Mouse (Mus musculus): ENCODE data around the gene Klhl26. TPM values are rescaled to one million over a fixed set of nuclear protein-coding genes. Genes with fewer than 3 reads are reported as not detected.

Klhl26 gene
- polyA plus RNA-seq, 1 experiment from 2014 or later = 18.5 TPM

DNA sequence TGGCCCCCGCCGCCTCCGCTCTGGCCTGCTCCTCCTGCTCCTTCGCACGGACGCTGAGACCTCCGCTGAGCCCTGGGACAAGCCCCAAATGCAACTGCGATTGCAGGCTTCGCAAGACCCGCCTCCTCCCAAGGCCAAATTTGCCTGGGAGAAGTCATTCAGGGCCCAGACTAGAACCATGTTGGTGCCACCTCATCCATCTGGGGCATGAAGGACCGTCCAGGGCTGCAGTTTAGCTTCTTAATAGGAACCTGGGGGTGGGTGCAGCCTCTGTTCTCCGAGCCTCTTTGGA is 18.9 kb upstream of the Klhl26 start:
- WGBS = 6% methylated on average over 12 of the region's 12 CpGs
- Histone ChIP-seq H3K4me1 (peaks cover 36% of the 10 kb centered on the region), H3K27me3 (peaks cover 100% of the 10 kb centered on the region), H3K36me3 (no peaks in the 10 kb centered on the region), H3K4me2 (replicated peaks) (peak overlapping the region; percentile 18; the same call in 1 of the 2 replicates), H3K9me3 (no peaks in the 10 kb centered on the region), H3K4me3 (peak overlapping the region; percentile 5), H3K9ac (replicated peaks) (no peak overlapping the region; the same call in 1 of the 2 replicates), H3K27ac (replicated peaks) (no peak overlapping the region)
- ATAC-seq (ENCODE audit: low FRiP score, low read depth) = no peak

DNA sequence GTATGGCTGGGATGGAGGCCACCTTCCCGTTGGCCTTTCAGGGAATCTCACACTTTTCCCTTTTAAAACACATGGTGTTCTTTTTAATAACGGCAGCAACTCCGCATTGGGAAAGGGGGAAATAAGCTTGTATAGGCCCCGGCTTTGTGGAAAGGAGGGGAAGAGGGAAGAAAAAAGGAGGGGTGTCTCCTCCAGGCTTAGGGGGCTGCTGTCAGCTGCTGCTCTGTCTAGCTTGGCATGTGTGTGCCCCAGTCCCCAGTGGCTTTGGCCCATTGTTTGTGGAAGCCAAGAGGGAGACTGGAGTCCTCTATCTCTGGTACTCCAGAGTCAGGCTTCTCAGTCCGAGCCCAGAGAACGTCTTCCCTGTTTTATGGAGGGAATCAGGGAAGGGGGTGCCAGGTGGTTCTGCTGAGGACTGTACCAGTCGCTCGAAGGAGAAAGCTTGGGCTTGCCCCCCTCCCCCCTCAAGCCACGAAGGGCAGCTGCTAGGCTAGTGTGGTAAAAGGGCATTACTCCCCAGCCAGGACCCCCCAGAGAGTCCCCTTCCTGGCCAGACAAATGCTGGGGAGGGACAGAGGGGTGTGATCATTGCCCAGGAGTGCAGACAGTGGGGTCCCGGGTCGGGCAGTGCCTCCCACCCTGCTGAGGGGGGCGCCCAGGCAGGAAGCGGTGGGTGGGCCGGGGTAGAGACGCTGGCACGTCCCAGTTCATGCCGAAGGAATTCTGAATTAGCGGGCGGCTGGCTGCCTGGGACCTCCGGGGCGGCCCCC is 18.4 kb upstream of the Klhl26 start:
- H3K27ac ChIP-seq (replicated peaks) = no peak overlapping the region
- WGBS = 3% methylated on average over 21 of the region's 21 CpGs
- no peaks in the 10 kb centered on the region for H3K36me3 ChIP-seq
- H3K27me3 ChIP-seq = peaks cover 100% of the 10 kb centered on the region
- no peaks in the 10 kb centered on the region for H3K9me3 ChIP-seq
- H3K4me2 ChIP-seq (replicated peaks) = peak overlapping the region; percentile 18; the same call in 1 of the 2 replicates
- peak overlapping the region; percentile 5 for H3K4me3 ChIP-seq
- H3K4me1 ChIP-seq = peaks cover 35% of the 10 kb centered on the region
- no peak overlapping the region; the same call in 1 of the 2 replicates for H3K9ac ChIP-seq (replicated peaks)
- 0 out of 2 replicates have a peak, but pooled peaks have one; percentile 18 for ATAC-seq (ENCODE audit: low FRiP score, low read depth)

DNA sequence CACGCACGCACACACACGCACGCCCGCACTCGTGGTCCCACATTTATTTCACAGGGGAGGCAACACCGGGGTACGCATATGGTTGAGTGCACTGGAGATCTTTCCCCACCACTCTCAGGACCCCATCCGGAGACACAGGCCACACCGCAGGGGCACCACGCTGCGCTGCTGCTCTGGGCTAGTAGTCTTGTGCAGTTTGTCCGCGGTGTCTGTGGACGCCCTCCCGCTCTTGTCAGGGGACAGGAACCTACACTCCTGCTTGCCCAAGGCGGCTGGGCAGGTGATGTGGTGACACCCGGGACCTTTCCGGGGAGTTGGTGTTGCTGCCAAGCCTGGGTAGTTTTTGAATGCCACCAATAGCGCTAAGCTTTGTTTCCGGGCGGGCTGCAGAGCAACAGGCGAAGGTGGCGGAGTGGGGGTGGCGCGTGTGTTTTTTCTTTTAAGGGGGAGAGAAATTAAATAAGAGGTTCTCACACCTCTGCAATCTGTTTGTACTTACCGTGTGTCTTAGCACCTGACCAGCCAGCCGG is 17.7 kb upstream of the Klhl26 start:
- H3K27ac ChIP-seq (replicated peaks) = no peak overlapping the region
- peaks cover 100% of the 10 kb centered on the region for H3K27me3 ChIP-seq
- ATAC-seq (ENCODE audit: low FRiP score, low read depth) = no peak
- no peaks in the 10 kb centered on the region for H3K9me3 ChIP-seq
- H3K9ac ChIP-seq (replicated peaks) = no peak overlapping the region
- WGBS = 4% methylated on average over 28 of the region's 28 CpGs
- H3K36me3 ChIP-seq = no peaks in the 10 kb centered on the region
- 0 out of 2 replicates have a peak overlapping the region, but pooled peaks have one; percentile 52 for H3K4me2 ChIP-seq (replicated peaks)
- peaks cover 38% of the 10 kb centered on the region for H3K4me1 ChIP-seq
- peak overlapping the region; percentile 9; the same call in 1 of the 2 replicates for H3K4me3 ChIP-seq

DNA sequence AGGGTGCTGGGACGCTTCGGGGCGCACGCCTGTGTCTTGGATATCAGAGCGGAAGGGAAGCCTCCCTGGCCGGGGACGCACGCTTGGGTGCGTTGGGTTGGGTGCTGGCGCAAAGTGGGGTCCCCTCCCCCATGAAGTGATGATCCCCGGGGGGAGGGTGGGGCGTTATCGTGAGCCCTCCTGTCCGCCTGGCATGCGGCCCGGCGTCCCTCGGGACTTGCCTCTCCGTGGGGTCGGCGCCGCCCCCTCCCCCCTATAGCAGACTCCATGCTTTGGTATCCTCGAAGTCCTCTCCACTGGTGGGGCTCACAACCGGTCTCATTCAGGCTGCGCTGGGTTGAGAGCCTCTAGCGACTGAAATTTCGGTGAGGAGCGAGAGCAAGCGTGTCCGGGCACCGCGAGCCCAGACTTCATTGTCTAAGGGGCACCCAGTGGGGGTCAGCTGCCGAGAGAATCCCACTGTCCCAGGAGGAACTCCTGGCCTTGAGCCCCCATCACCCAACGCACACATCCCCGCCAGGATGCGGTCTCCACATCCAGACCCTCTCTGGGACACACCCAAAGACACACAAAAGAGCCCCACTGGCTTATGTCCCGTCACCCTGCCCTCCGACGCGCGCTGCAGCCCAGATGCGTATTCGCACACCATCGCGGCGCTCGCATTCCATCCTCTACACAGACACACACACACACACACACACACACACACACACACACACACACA is 17.1 kb upstream of the Klhl26 start:
- Histone ChIP-seq H3K4me1 (peaks cover 44% of the 10 kb centered on the region), H3K27me3 (peaks cover 100% of the 10 kb centered on the region), H3K4me2 (replicated peaks) (peak overlapping the region; percentile 52), H3K36me3 (no peaks in the 10 kb centered on the region), H3K9ac (replicated peaks) (no peak overlapping the region), H3K4me3 (peak overlapping the region; percentile 36; the same call in 1 of the 2 replicates), H3K9me3 (no peaks in the 10 kb centered on the region), H3K27ac (replicated peaks) (no peak overlapping the region)
- ATAC-seq (ENCODE audit: low FRiP score, low read depth) = no peak; the same call in 1 of the 2 replicates
- WGBS = under 1% methylated on average over 47 of the region's 47 CpGs

DNA sequence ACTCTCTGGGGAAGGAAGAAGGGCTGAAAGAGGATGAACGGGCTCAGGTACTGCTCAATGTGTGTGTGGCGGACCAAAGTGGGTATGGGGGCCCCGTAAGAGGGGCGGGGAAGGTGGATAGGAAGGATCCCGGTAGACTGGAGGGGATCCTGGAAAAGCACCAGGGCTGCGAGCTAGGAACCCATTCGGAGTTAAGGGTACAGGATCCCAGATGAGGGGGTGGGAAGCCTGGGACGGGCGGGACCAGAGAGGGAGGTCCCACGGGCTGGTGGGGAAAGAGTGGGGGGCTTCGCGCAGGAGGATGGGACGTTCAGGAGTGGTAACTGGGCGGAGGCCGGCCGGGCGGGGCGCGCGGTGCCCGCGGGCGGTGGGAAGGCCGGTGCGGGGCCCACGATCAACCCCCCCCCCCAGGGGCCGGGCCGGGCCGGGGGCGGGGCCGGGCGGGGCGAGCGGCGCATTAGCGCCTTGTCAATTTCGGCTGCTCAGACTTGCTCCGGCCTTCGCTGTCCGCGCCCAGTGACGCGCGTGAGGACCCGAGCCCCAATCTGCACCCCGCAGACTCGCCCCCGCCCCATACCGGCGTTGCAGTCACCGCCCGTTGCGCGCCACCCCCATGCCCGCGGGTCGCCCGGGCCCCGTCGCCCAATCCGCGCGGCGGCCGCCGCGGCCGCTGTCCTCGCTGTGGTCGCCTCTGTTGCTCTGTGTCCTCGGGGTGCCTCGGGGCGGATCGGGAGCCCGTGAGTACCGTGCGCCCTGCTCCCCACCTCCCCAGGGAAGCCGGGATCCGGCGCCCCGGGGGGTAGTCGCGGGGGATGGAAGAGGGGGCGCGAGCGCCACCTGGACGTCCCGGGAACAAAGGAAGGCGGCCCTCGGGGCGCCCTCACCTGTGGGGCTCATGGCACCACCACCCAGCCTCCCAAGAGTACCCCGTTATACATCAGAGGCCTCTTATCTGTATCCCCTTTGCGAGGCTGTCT is 16.2 kb upstream of the Klhl26 start, which contains the start of gene Crlf1:
Crlf1 (plus strand) TSS at position 495 of the 977 bp plus-strand sequence.
- Histone ChIP-seq H3K36me3 (no peaks in the 10 kb centered on the region), H3K4me2 (replicated peaks) (peak within 1 kb of the TSS; percentile 52), H3K27ac (replicated peaks) (no peak within 1 kb of the TSS), H3K9ac (replicated peaks) (peak within 1 kb of the TSS; percentile 7; the same call in 1 of the 2 replicates), H3K4me1 (peaks cover 52% of the 10 kb centered on the region), H3K27me3 (peaks cover 100% of the 10 kb centered on the region), H3K9me3 (no peaks in the 10 kb centered on the region), H3K4me3 (peak within 1 kb of the TSS; percentile 36)
- no peak for ATAC-seq (ENCODE audit: low FRiP score, low read depth)
- under 1% methylated on average over 70 of the region's 93 CpGs for WGBS

DNA sequence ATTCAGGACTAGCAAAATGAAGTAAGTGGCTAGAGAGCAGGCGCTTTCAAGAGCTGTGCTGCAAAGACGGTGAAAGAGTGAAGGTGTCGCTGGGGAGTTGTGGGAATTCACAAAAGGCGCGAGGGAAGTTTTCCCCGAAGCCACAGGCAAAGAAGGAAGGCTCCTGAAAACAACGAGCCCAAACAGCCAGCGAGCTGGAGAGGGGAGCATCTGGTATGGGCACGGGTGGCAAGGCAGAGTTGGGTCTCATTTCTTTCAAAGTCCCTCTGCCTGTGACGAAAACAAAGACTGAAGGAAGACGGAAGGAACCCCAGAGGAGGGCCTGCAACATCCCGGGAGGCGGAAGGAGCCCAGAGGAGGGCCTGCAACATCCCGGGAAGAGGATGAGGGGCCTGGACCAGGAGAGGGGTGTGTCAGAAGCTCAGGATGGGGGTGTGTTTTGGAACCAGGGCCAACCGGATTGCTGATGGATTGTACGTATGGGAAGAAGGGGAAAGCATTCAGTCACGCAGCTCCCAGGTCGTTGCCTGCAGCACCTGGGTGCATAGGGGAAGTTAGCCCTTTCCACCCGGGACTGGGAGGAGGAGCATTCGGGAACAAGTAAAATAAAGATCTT is 14.2 kb upstream of the Klhl26 start:
- no peak overlapping the region for H3K9ac ChIP-seq (replicated peaks)
- WGBS = under 1% methylated on average over 20 of the region's 20 CpGs

DNA sequence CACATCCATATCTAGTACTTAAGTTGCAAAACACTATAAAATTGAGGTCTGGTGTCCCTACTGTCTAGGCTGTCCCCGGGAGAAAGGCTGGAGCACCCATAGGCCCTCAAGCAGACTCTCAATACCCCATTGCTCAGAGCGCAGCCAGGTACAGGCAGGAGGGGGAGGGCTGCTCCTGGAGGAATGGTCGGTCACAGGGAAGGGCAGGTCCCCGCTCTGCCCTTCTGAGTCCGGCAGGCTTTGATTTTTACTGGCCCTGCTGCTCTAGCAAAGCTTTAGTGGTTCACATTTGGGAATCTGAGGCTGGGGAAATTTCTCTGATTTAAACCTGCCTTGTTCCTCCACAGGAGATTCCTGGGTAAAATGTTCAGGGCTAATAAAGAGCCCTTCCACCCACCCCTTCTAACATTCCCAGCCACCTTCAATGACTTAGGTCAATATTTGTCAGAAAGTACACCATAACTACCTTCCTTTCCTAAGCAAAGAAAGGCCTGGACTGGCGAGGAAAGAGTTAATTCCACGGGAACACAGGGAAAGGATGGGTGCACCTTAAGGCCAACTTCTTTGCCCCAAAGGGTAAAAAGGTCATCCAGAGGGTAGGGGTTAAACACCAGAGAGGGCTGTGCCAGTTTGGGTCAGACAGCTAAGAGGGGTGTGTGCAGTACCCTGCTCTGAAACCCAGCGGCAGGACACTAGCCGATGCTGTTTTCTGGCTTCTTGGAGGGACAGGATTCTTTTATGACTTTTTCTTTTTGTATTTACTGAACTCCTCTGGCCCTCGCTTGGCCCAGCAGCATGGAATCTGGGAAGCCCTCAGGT is 13.5 kb upstream of the Klhl26 start:
- ATAC-seq (ENCODE audit: low FRiP score, low read depth) = no peak
- no peak overlapping the region for H3K4me3 ChIP-seq
- peaks cover 100% of the 10 kb centered on the region for H3K27me3 ChIP-seq
- no peaks in the 10 kb centered on the region for H3K9me3 ChIP-seq
- WGBS = 5% methylated on average over 10 of the region's 10 CpGs
- no peak overlapping the region for H3K27ac ChIP-seq (replicated peaks)
- H3K4me1 ChIP-seq = peaks cover 58% of the 10 kb centered on the region
- no peak overlapping the region for H3K9ac ChIP-seq (replicated peaks)
- no peak overlapping the region; the same call in 1 of the 2 replicates for H3K4me2 ChIP-seq (replicated peaks)
- no peaks in the 10 kb centered on the region for H3K36me3 ChIP-seq

More for the DNA sequence above, 14.2 kb upstream of the Klhl26 start:
- Histone ChIP-seq H3K36me3 (no peaks in the 10 kb centered on the region), H3K27me3 (peaks cover 100% of the 10 kb centered on the region), H3K9me3 (no peaks in the 10 kb centered on the region), H3K27ac (replicated peaks) (no peak overlapping the region), H3K4me1 (peaks cover 64% of the 10 kb centered on the region), H3K4me3 (0 out of 2 replicates have a peak overlapping the region, but pooled peaks have one; percentile 4), H3K4me2 (replicated peaks) (0 out of 2 replicates have a peak overlapping the region, but pooled peaks have one; percentile 2)
- no peak for ATAC-seq (ENCODE audit: low FRiP score, low read depth)

DNA sequence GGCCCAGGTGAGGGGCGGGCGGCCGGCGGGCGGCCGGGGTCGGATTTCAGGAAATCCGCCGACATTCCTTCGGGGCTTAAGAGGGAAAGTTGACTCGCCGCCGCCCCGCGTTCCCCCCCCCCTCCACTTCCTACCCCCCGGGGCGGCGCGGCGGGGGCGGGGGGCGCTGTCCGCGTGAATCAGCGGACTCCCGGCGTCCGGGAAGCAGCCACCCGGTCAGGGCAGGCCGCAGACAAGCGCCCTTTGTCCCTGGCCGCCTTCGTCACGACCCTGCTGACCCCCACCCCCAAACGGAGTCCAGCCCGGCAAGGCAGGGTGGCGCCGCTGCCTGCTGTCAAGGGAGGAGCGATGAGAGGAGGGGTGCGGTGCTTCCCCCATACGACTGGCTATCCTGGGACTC is 12.8 kb upstream of the Klhl26 start:
- ATAC-seq (ENCODE audit: low FRiP score, low read depth) = no peak

DNA sequence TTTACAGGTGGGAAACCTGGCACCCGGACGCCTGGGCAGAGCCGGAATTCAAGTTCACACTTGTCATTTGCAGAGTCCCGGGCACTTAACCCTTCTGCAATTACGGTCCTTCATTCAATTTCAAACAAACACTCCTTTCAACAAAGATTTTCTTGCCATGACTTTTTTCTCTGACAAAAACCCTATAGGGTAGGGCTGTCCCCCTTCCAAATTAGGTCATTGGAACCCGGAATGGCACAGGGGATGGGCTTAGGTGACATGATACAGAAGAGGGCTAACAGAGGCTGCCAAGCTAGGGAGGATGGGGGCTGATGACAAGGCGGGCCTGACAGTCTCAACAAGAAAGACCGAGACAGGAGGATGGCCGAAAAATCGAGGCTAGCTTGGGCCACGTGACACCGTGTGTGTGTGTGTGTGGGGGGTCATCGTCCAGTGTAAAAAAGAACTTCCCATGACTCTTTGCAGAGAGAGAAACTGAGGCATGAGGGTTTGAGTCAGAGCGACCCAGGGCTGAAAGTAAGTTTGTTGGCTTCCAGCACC is 12.2 kb upstream of the Klhl26 start:
- H3K4me1 ChIP-seq = peaks cover 45% of the 10 kb centered on the region

More for the DNA sequence above, 12.8 kb upstream of the Klhl26 start:
- no peaks in the 10 kb centered on the region for H3K36me3 ChIP-seq
- peak overlapping the region; percentile 43 for H3K4me2 ChIP-seq (replicated peaks)
- WGBS = 1% methylated on average over 31 of the region's 41 CpGs
- H3K4me1 ChIP-seq = peaks cover 51% of the 10 kb centered on the region
- H3K9me3 ChIP-seq = no peaks in the 10 kb centered on the region
- H3K4me3 ChIP-seq = peak overlapping the region; percentile 33
- no peak overlapping the region for H3K27ac ChIP-seq (replicated peaks)
- peaks cover 100% of the 10 kb centered on the region for H3K27me3 ChIP-seq
- H3K9ac ChIP-seq (replicated peaks) = no peak overlapping the region; the same call in 1 of the 2 replicates

More for the DNA sequence above, 12.2 kb upstream of the Klhl26 start:
- Histone ChIP-seq H3K27ac (replicated peaks) (no peak overlapping the region), H3K4me3 (peak overlapping the region; percentile 33), H3K9ac (replicated peaks) (no peak overlapping the region), H3K9me3 (no peaks in the 10 kb centered on the region), H3K27me3 (peaks cover 100% of the 10 kb centered on the region), H3K36me3 (no peaks in the 10 kb centered on the region), H3K4me2 (replicated peaks) (peak overlapping the region; percentile 43)
- ATAC-seq (ENCODE audit: low FRiP score, low read depth) = no peak
- 3% methylated on average over 14 of the region's 14 CpGs for WGBS

Measured in midbrain, embryonic 12.5 days (tissue).